Mouse (Mus musculus) stomach, embryonic 16.5 days (tissue): ENCODE results near the gene Zfand2b. TPM values are rescaled to one million over a fixed set of nuclear protein-coding genes. Genes with fewer than 3 reads are reported as not detected.
A peak's percentile ranks its signal among the peaks of the same experiment; 100 is the strongest.

Source experiments
- ATAC-seq: fragments of 200-750 bp; cut with Nextera tagmentation; 2 replicates; pipeline ENCODE4 v1.8.0; 2017; ENCODE audit warnings: moderate number of reproducible peaks, moderate TSS enrichment; ENCODE audit not compliant: insufficient read depth, low FRiP score
- H3K27ac ChIP-seq: fragments of 300-500 bp; sonication (generic); 2 replicates; pipeline ENCODE4 v1.5.1; 2014; ENCODE audit warnings: low read length
- H3K27me3 ChIP-seq: fragments of 300-500 bp; sonication (generic); 2 replicates; pipeline ENCODE4 v1.6.1; 2014; ENCODE audit warnings: low read length, control low read depth, mixed read lengths; ENCODE audit not compliant: control insufficient read depth, insufficient read depth
- H3K36me3 ChIP-seq: fragments of 300-500 bp; sonication (generic); 2 replicates; pipeline ENCODE4 v1.6.1; 2014; ENCODE audit warnings: low read length; ENCODE audit not compliant: control insufficient read depth, insufficient read depth
- H3K4me1 ChIP-seq: fragments of 300-500 bp; sonication (generic); 2 replicates; pipeline ENCODE4 v1.6.1; 2014; ENCODE audit warnings: low read length, control low read depth, mixed read lengths; ENCODE audit not compliant: control insufficient read depth, insufficient read depth
- H3K4me2 ChIP-seq: fragments of 300-500 bp; sonication (generic); 2 replicates; pipeline ENCODE4 v1.6.1; 2014; ENCODE audit warnings: low read depth, low read length, mixed read lengths
- H3K4me3 ChIP-seq: fragments of 300-500 bp; sonication (generic); replicated peaks from 2 replicates; pipeline ENCODE4 v1.5.1; 2014; ENCODE audit warnings: mild to moderate bottlenecking, low read length
- H3K9ac ChIP-seq: fragments of 300-500 bp; sonication (generic); 2 replicates; pipeline ENCODE4 v1.6.1; 2014; ENCODE audit warnings: low read length
- H3K9me3 ChIP-seq: fragments of 300-500 bp; sonication (generic); replicated peaks from 2 replicates; pipeline ENCODE4 v1.6.1; 2016; ENCODE audit warnings: low read length, control low read depth; ENCODE audit not compliant: control insufficient read depth
- WGBS: fragments of 180-500 bp; shearing (Covaris S2); extraction: QIAGEN DNeasy Blood & Tissue Kit; methylation state at CpG from one replicate; pipeline ENCODE4 v1.1.7; 2014; 5-methylcytosine and 5-hydroxymethylcytosine counted together
- polyA plus RNA-seq: library from polyadenylated mRNA; unstranded; fragments of >200 nt; fragmentation: Nextera tagmentation; extraction: Ambion mirVana; gene quantifications from 2 replicates; pipeline ENCODE4 v1.2.1, GENCODE M21; 2015

Gene Zfand2b
- polyA plus RNA-seq, 1 experiment from 2014 or later: 43.3 TPM

DNA sequence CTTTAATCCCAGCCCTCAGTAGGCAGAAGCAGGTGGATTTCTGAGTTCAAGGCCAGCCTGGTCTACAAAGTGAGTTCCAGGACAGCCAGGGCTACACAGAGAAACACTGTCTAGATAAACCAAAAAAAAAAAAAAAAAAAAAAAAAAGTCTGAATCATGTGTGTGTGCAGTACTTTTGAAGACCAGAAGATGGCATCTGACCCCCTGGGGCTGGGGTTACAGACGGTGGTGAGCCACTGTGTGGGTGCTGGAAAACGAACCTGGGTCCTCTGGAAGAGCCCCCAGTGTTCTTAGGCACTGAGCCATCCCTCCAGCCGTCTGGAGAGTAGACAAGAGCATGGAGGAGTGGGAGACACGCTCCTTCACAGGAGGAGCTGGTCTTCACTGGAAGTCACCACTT is 13.7 kb downstream of the Zfand2b start:
- peaks cover 16% of the 10 kb centered on the region for H3K36me3 ChIP-seq

DNA sequence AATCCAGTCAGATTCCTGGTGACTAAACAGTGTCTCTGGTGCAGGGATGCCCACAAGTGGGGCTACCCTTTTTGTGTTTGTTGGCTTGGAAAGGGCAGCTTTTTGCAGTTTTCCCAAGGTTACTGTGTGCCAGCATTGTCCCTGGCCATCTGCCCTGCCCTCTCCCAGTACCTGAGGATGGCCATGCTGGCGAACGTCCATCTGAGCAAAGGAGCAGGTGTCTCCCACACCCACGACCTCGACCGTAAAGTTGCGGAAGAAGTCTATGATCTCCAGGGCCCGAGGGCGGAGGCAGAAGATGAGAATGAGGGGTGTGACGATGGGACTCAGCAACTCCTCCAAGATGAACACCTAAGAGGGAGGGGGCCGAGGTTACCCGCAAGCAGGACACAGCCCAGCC is 17.0 kb downstream of the Zfand2b start:
- no peaks in the 10 kb centered on the region for H3K27me3 ChIP-seq
- 93% methylated on average over 11 of the region's 11 CpGs for WGBS
- peaks cover 20% of the 10 kb centered on the region for H3K36me3 ChIP-seq
- peaks cover 6% of the 10 kb centered on the region for H3K4me1 ChIP-seq
- H3K9me3 ChIP-seq: 0 out of 2 replicates have a peak, but pooled peaks cover 3% of the 10 kb centered on the region
- ATAC-seq: no peak
- no peak overlapping the region for H3K4me3 ChIP-seq
- H3K4me2 ChIP-seq: no peak overlapping the region
- no peak overlapping the region for H3K9ac ChIP-seq
- no peak overlapping the region for H3K27ac ChIP-seq

More for the DNA sequence above, 13.7 kb downstream of the Zfand2b start:
- Histone ChIP-seq H3K9ac (no peak overlapping the region), H3K9me3 (0 out of 2 replicates have a peak, but pooled peaks cover 3% of the 10 kb centered on the region), H3K4me1 (peaks cover 13% of the 10 kb centered on the region), H3K27me3 (no peaks in the 10 kb centered on the region), H3K27ac (no peak overlapping the region), H3K4me2 (no peak overlapping the region), H3K4me3 (no peak overlapping the region)
- WGBS: 71% methylated on average over 4 of the region's 4 CpGs
- no peak for ATAC-seq

DNA sequence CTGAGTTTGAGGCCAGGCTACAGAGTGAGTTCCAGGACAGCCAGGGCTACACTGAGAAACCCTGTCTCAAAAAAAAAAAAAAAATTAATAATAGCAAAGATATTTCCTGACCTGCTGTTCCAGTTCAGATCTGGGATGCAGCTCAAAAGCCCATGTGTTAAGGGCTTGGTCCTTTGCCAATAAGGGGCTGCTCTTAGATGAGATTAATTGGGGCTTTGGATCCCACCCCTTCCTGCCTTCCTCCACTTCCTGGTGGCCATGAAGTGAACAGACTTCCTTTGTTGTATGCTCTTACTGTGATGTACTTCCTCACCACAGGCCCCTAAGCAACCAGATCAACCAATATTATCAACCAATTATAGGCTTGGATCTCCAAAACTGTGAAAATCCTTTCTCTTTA is 18.7 kb downstream of the Zfand2b start:
- H3K9ac ChIP-seq: no peak overlapping the region
- peaks cover 19% of the 10 kb centered on the region for H3K36me3 ChIP-seq
- H3K4me3 ChIP-seq: no peak overlapping the region
- no peaks in the 10 kb centered on the region for H3K27me3 ChIP-seq
- H3K4me1 ChIP-seq: peaks cover 10% of the 10 kb centered on the region
- ATAC-seq: no peak
- no peak overlapping the region for H3K4me2 ChIP-seq
- H3K27ac ChIP-seq: no peak overlapping the region
- H3K9me3 ChIP-seq: 0 out of 2 replicates have a peak, but pooled peaks cover 3% of the 10 kb centered on the region

DNA sequence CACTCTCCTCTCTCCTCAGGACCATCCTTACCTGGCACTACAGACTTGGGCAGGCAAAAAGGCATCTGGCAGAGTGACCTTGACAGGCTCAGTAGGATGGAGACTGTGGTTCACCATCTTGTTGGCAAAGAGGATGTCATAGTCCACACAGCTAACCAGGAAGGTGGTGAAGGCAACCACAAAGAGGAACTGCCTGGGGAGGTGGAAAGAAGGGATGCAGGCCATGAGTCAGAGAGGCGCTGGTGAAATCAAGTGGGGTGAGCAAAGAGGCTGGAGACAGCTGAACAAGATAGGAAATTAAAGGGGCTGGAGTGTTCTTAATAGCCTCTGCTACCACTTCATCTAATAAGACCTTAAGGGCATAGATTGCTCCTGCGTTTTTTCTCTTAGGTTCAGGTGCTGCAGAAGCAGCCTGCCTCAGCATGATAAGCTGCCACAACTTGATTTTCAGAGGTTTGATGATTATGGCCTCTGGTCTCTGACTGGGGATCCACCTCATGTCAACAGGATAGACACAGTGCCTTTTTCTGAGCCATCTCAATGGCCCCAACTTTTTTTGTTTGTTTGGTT is 19.6 kb downstream of the Zfand2b start:
- no peaks in the 10 kb centered on the region for H3K27me3 ChIP-seq
- H3K9me3 ChIP-seq: no peaks in the 10 kb centered on the region
- H3K36me3 ChIP-seq: peaks cover 11% of the 10 kb centered on the region
- no peak overlapping the region for H3K27ac ChIP-seq
- no peak overlapping the region for H3K9ac ChIP-seq
- H3K4me1 ChIP-seq: peaks cover 10% of the 10 kb centered on the region
- no peak overlapping the region for H3K4me3 ChIP-seq
- no peak for ATAC-seq
- 83% methylated on average over 2 of the region's 2 CpGs for WGBS
- H3K4me2 ChIP-seq: no peak overlapping the region

DNA sequence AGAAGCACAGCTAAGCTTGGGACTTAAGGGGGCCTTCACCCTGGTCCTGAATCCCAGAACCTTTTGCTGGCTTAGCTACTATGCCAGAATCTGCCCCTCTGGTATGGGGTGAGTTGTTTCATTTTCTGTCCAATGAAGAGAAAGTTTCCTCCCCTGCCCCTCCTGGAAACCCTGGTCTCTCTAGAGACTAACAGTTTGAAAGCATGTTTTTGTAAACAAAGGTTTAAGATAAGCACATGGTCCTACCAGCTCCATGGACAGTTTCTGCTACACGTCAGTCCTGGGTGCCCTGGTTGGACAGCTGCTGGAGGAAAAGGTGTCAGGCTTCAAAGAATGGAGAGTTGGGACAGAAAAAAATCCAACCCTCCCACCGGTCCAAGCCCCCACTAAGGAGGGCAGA is 22.1 kb downstream of the Zfand2b start:
- Histone ChIP-seq H3K36me3 (peaks cover 10% of the 10 kb centered on the region), H3K27me3 (no peaks in the 10 kb centered on the region), H3K27ac (no peak overlapping the region), H3K9ac (peak overlapping the region; percentile 96), H3K9me3 (no peaks in the 10 kb centered on the region), H3K4me2 (peak overlapping the region; percentile 90; the same call in 1 of the 2 replicates), H3K4me3 (0 out of 2 replicates have a peak overlapping the region, but pooled peaks have one; percentile 92), H3K4me1 (peaks cover 17% of the 10 kb centered on the region)
- ATAC-seq: no peak
- 41% methylated on average over 2 of the region's 2 CpGs for WGBS

DNA sequence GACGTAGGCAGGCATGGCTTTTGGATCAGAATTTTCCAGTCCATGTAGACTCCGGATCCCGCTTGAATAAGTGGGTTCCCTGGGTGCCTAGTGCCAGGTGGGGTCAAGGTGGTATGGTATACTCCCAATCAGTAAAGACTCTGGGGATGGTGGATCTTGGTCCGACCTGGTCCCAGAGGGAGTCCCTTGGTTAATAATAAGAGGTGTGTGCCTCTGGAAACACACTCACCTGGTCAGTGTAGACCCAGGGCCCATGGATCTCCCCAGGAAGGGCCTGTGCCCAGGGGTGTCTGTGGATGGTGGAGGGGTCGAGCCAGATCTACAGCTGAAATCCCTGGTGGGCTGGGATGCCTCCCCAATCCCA is 22.8 kb downstream of the Zfand2b start:
- WGBS: 40% methylated on average over 5 of the region's 5 CpGs
- Histone ChIP-seq H3K9me3 (no peaks in the 10 kb centered on the region), H3K36me3 (peaks cover 7% of the 10 kb centered on the region), H3K4me2 (peak overlapping the region; percentile 90), H3K9ac (peak overlapping the region; percentile 96), H3K4me1 (peaks cover 17% of the 10 kb centered on the region), H3K4me3 (peak overlapping the region; percentile 92), H3K27ac (peak overlapping the region; percentile 85), H3K27me3 (no peaks in the 10 kb centered on the region)
- no peak for ATAC-seq

DNA sequence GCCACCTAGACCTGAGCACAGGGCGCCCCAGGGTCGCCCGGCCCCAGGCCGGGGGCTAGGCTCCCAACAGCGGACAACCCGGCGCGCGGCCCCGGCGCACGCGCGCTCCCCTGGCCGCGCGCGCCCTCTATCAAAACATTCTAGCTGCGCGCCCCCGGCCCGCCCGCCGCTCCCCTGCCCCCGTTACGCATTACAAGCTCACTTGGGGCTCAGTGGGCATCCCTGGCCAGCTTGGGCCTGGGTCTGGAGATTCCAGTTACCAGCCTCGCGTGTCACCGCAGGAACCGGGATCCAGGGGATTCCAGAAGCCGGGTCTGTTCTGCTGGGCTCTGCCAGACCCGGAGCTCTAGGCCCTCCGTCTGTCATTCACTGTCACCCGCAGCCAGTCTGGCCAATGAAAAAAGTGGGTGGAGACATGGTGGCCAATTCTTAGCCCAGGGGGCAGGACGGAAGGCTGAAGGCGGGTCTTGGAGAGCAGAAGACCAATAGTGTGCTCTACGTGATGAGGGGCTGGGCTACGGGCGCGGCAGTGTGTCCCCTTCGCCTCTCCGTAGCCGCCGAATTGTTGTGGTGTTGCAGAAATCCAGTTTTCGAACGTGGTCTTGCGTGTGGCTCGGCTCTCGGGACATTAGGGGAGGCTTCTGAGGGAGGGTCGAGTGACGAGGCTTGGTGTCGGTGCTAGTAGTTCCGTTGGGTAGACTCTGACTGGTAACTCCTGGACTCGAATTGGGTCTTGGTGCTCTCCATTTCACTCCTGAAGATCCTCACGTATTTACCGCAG is 23.4 kb downstream of the Zfand2b start, which contains the start of the genes Ankzf1 and Atg9a:
Gene Ankzf1, plus strand, starts transcription at position 530 of the 781 bp plus-strand sequence.
Gene Atg9a, minus strand, starts transcription at position 575 of the 781 bp plus-strand sequence.
- under 1% methylated on average over 56 of the region's 56 CpGs for WGBS
- Histone ChIP-seq H3K4me1 (peaks cover 17% of the 10 kb centered on the region), H3K36me3 (0 out of 2 replicates have a peak, but pooled peaks cover 4% of the 10 kb centered on the region), H3K4me3 (peak within 1 kb of the TSS; percentile 92), H3K4me2 (peak within 1 kb of the TSS; percentile 90), H3K9ac (peak within 1 kb of the TSS; percentile 96), H3K27me3 (no peaks in the 10 kb centered on the region), H3K9me3 (no peaks in the 10 kb centered on the region), H3K27ac (peak within 1 kb of the TSS; percentile 97)
- peak; percentile 100 for ATAC-seq

DNA sequence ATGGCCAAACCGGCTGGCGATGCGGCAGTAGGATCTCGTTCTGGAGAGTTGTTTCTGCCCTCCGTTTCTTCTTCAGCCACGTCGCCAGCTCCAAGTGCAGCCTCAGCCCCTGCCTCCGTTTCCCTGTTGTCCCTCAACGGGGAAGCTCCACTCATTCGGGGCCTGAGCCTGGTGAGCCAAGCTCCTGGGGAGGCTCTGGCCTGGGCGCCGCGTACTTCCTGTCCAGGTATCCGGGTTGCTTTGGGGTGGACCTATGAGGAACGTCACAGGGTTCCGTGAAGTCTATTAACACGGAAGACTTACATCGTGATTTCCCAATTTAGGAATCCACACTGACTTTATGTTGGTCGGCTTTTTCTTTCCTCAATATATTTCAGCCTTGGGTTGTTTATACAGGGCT is 24.0 kb downstream of the Zfand2b start:
- Histone ChIP-seq H3K4me1 (peaks cover 17% of the 10 kb centered on the region), H3K27me3 (no peaks in the 10 kb centered on the region), H3K36me3 (0 out of 2 replicates have a peak, but pooled peaks cover 4% of the 10 kb centered on the region), H3K4me3 (peak overlapping the region; percentile 92), H3K9me3 (no peaks in the 10 kb centered on the region), H3K27ac (peak overlapping the region; percentile 97), H3K4me2 (peak overlapping the region; percentile 71), H3K9ac (peak overlapping the region; percentile 85)
- WGBS: under 1% methylated on average over 19 of the region's 19 CpGs
- peak; percentile 35; the same call in 1 of the 2 replicates for ATAC-seq

DNA sequence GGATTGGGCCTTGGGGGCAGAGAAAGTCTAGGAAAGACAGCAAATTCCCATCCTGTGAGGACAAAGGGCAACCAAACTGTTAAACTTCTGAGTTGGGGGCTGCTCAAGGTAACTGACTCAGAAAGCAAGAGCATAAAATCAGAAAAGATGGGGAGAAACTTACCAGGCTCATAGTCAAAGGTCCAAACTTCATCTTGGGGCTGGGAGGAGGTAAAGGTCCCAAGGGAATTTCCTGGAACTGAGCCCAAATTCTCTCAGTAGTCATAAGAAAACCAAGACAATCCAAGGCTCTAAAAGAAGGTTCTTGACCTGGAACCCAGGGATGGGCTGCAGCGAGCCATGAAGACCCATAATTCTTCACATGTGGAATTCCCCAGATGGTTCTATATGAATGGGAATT is 32.8 kb downstream of the Zfand2b start:
- H3K36me3 ChIP-seq: peaks cover 6% of the 10 kb centered on the region
- no peak for ATAC-seq
- H3K9ac ChIP-seq: no peak overlapping the region
- WGBS: 84% methylated on average over 1 of the region's 1 CpGs
- H3K9me3 ChIP-seq: no peaks in the 10 kb centered on the region
- no peak overlapping the region for H3K4me3 ChIP-seq
- no peak overlapping the region for H3K27ac ChIP-seq
- H3K4me1 ChIP-seq: no peaks in the 10 kb centered on the region
- H3K27me3 ChIP-seq: no peaks in the 10 kb centered on the region
- H3K4me2 ChIP-seq: no peak overlapping the region
